Mouse (Mus musculus) embryonic facial prominence, embryonic 14.5 days (tissue): ENCODE data around the gene Smurf1. TPM values are rescaled to one million over a fixed set of nuclear protein-coding genes. Genes with fewer than 3 reads are reported as not detected.

Experiments used
- ATAC-seq: fragments of 200-750 bp; cut with Nextera tagmentation; 2 replicates; pipeline ENCODE4 v1.8.0; 2017; ENCODE audit warnings: low read depth, moderate number of reproducible peaks, moderate TSS enrichment
- DNase-seq: peaks from one replicate; pipeline ENCODE4 v3.0.0-alpha.2; 2015; ENCODE audit warnings: low spot score
- H3K27ac ChIP-seq: fragments of 300-500 bp; sonication (generic); replicated peaks from 2 replicates; pipeline ENCODE4 v1.5.1; 2014; ENCODE audit warnings: low read depth, mild to moderate bottlenecking, low read length, moderate library complexity
- H3K27me3 ChIP-seq: fragments of 300-500 bp; sonication (generic); replicated peaks from 2 replicates; pipeline ENCODE4 v1.6.1; 2014; ENCODE audit warnings: low read length; ENCODE audit not compliant: control insufficient read depth, insufficient read depth
- H3K36me3 ChIP-seq: fragments of 300-500 bp; sonication (generic); 2 replicates; pipeline ENCODE4 v1.6.1; 2014; ENCODE audit warnings: low read length, mixed read lengths; ENCODE audit not compliant: control insufficient read depth, insufficient read depth
- H3K4me1 ChIP-seq: fragments of 300-500 bp; sonication (generic); 2 replicates; pipeline ENCODE4 v1.6.1; 2014; ENCODE audit warnings: antibody characterized with exemption, low read length; ENCODE audit not compliant: control insufficient read depth, insufficient read depth
- H3K4me2 ChIP-seq: fragments of 300-500 bp; sonication (generic); 2 replicates; pipeline ENCODE4 v1.6.1; 2014; ENCODE audit warnings: low read depth, mild to moderate bottlenecking, low read length, moderate library complexity, mixed read lengths
- H3K4me3 ChIP-seq: fragments of 300-500 bp; sonication (generic); 2 replicates; pipeline ENCODE4 v1.5.1; 2014; ENCODE audit warnings: low read depth, mild to moderate bottlenecking, low read length
- H3K9ac ChIP-seq: fragments of 300-500 bp; sonication (generic); 2 replicates; pipeline ENCODE4 v1.6.1; 2014; ENCODE audit warnings: low read depth, mild to moderate bottlenecking, low read length, moderate library complexity, mixed read lengths
- H3K9me3 ChIP-seq: fragments of 300-500 bp; sonication (generic); 2 replicates; pipeline ENCODE4 v1.6.1; 2016; ENCODE audit warnings: low read length; ENCODE audit not compliant: control insufficient read depth
- WGBS: fragments of 180-500 bp; shearing (Covaris S2); extraction: QIAGEN DNeasy Blood & Tissue Kit; methylation state at CpG from one replicate; pipeline ENCODE4 v1.1.7; 2014; 5-methylcytosine and 5-hydroxymethylcytosine counted together
- microRNA-seq: library from miRNA; unstranded; fragments of <30 nt; microRNA quantifications from one replicate; pipeline ENCODE4, GENCODE M21; 2016; ENCODE audit warnings: borderline number of aligned reads
- polyA plus RNA-seq: library from polyadenylated mRNA; unstranded; fragments of >200 nt; fragmentation: Nextera tagmentation; extraction: Ambion mirVana; gene quantifications from 2 replicates; pipeline ENCODE4 v1.2.1, GENCODE M21; 2014

Smurf1 gene
- polyA plus RNA-seq, 1 experiment from 2014 or later, result 19.9 TPM

- no peaks in the 10 kb centered on the region for H3K4me1 ChIP-seq
- H3K4me3 ChIP-seq, result no peak overlapping the region
- H3K27me3 ChIP-seq, result no peaks in the 10 kb centered on the region
- no peak overlapping the region for H3K4me2 ChIP-seq
- no peak overlapping the region for H3K9ac ChIP-seq
- ATAC-seq, result no peak
- H3K36me3 ChIP-seq, result peaks cover 100% of the 10 kb centered on the region
- H3K9me3 ChIP-seq, result no peaks in the 10 kb centered on the region
- WGBS, result 95% methylated on average over 20 of the region's 20 CpGs
- no peak for DNase-seq
- H3K27ac ChIP-seq, result no peak overlapping the region
These were observed 120.3 kb downstream of the Smurf1 start for GRCm38 (mm10) chr5:144845352-144845751.

DNA sequence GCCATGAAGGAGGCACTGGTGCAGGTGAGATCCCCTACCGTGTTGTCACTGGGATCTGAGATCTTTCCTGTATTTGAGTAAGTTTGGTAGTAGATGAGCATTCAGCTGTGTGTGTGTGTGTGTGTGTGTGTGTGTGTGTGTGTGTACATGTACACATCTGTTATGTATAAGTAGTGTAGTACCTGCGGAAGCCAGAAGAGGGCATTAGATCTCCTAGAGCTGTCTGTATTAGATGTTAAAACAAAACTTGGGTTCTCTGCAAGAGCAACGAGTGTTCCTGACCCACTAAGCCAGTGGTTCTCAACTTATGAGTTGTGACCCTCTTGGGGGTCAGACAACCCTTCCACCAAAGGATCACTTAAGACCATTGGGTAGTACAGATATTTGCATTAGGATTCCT, 129.5 kb downstream of the Smurf1 start:
- Histone ChIP-seq H3K9me3 (no peaks in the 10 kb centered on the region), H3K27me3 (no peaks in the 10 kb centered on the region), H3K4me3 (no peak overlapping the region), H3K9ac (no peak overlapping the region), H3K4me1 (no peaks in the 10 kb centered on the region), H3K27ac (no peak overlapping the region), H3K36me3 (peaks cover 99% of the 10 kb centered on the region), H3K4me2 (no peak overlapping the region)
- WGBS, result 90% methylated on average over 3 of the region's 3 CpGs
- DNase-seq (peak; percentile 5), ATAC-seq (no peak)

DNA sequence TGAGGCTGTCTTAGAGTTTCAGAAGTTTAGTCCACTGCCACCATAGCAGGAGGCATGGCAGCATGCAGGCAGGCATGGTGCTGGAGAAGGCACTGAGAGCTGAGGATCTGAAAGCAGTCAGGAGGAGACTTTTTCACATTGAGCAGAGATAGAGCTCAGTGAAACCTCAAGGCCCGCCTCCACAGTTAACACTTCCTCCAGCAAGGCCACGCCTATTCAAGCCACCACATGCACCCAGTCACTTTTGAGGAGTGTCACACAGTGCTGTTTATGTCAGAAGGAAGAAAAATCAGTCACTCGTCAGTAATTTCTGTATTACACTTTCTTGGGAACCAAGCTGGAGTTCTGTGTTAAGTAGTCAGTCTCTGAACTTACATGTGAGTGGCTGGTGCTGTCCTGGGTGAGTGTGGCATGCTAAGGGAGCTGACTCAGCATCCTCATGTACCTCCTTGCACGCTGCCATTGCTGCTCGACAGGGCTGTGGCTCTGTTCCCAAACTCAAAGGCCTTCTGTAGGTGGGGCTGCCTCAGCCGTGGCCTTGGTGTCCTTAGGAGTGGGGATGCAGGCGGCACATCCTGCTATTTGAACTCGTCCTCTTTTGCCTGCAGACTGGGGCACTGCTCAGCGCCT, 133.7 kb downstream of the Smurf1 start:
- ATAC-seq (no peak), DNase-seq (no peak)
- H3K4me1 ChIP-seq, result no peaks in the 10 kb centered on the region
- H3K4me3 ChIP-seq, result no peak overlapping the region
- H3K4me2 ChIP-seq, result no peak overlapping the region
- no peak overlapping the region for H3K9ac ChIP-seq
- 84% methylated on average over 9 of the region's 9 CpGs for WGBS
- no peaks in the 10 kb centered on the region for H3K27me3 ChIP-seq
- H3K9me3 ChIP-seq, result no peaks in the 10 kb centered on the region
- H3K27ac ChIP-seq, result no peak overlapping the region
- peaks cover 99% of the 10 kb centered on the region for H3K36me3 ChIP-seq

- DNase-seq (no peak), ATAC-seq (no peak)
- Histone ChIP-seq H3K4me3 (no peak overlapping the region), H3K36me3 (peaks cover 99% of the 10 kb centered on the region), H3K4me2 (no peak overlapping the region), H3K9me3 (no peaks in the 10 kb centered on the region), H3K9ac (no peak overlapping the region), H3K4me1 (no peaks in the 10 kb centered on the region), H3K27ac (no peak overlapping the region), H3K27me3 (no peaks in the 10 kb centered on the region)
- 93% methylated on average over 4 of the region's 4 CpGs for WGBS
These were observed 136.0 kb downstream of the Smurf1 start for GRCm38 (mm10) chr5:144829631-144830030.

- Histone ChIP-seq H3K4me2 (no peak overlapping the region), H3K36me3 (peaks cover 100% of the 10 kb centered on the region), H3K9ac (no peak overlapping the region), H3K4me1 (no peaks in the 10 kb centered on the region), H3K9me3 (no peaks in the 10 kb centered on the region), H3K4me3 (no peak overlapping the region), H3K27me3 (no peaks in the 10 kb centered on the region), H3K27ac (no peak overlapping the region)
- WGBS, result 94% methylated on average over 20 of the region's 20 CpGs
- DNase-seq (no peak), ATAC-seq (no peak)
These were observed 137.1 kb downstream of the Smurf1 start for GRCm38 (mm10) chr5:144828365-144829102.

Small RNA genes lying within 50 kb of the gene (microRNA-seq; reads per million reads assigned to microRNA genes)
- gene Mir7039, result not detected

Other genes starting within 250 kb of the Smurf1 start
- 2.5 and 2.7 TPM in 2 replicates for gene Tmem130, start 204.0 kb downstream of the Smurf1 start, polyA plus RNA-seq
- gene Trrap, start 198.1 kb downstream of the Smurf1 start, polyA plus RNA-seq, result 68.8 and 75.4 TPM in 2 replicates
- not detected in 2 replicates for gene Gm4871, start 66.9 kb upstream of the Smurf1 start, polyA plus RNA-seq
- 0.31 TPM in 1 of 2 replicates, not detected in the other for gene 1700018F24Rik, start 77.1 kb upstream of the Smurf1 start, polyA plus RNA-seq
- gene Arpc1a, start 118.0 kb upstream of the Smurf1 start, polyA plus RNA-seq, result 138 and 150 TPM in 2 replicates
- not detected in 2 replicates for gene Kpna7, start 118.2 kb upstream of the Smurf1 start, polyA plus RNA-seq
- 222 and 228 TPM in 2 replicates for gene Arpc1b, start 148.4 kb upstream of the Smurf1 start, polyA plus RNA-seq
- gene Pdap1, start 174.4 kb upstream of the Smurf1 start, polyA plus RNA-seq, result 84.2 and 97.1 TPM in 2 replicates
- gene Bud31, start 174.5 kb upstream of the Smurf1 start, polyA plus RNA-seq, result 177 and 182 TPM in 2 replicates
- 13.2 and 14.6 TPM in 2 replicates for gene Ptcd1, start 201.3 kb upstream of the Smurf1 start, polyA plus RNA-seq
- 25.1 and 26.5 TPM in 2 replicates for gene Cpsf4, start 201.4 kb upstream of the Smurf1 start, polyA plus RNA-seq
- 511 and 592 TPM in 2 replicates for gene Atp5j2, start 226.2 kb upstream of the Smurf1 start, polyA plus RNA-seq
- gene Zkscan14, start 236.0 kb upstream of the Smurf1 start, polyA plus RNA-seq, result 6.6 and 9.3 TPM in 2 replicates
- gene Zkscan5, start 238.7 kb upstream of the Smurf1 start, polyA plus RNA-seq, result 13.4 and 14.0 TPM in 2 replicates